Comparison of ENCODE assay signal across 8 mouse cellular contexts in genomic region chr15:78449694-78450418, GRCm38 (mm10). TPM values are rescaled to one million over a fixed set of nuclear protein-coding genes. Genes with fewer than 3 reads are reported as not detected.
A peak's percentile ranks its signal among the peaks of the same experiment; 100 is the strongest.
DNase-seq lines count a peak whose midpoint lies in the region; ATAC-seq and TF ChIP-seq lines count a peak whose summit lies in the region.

No protein-coding gene starts in this region.

- DNase-seq in kidney, adult 2 months: peak; percentile 49
- DNase-seq in kidney, adult 11 months: no peak
- DNase-seq in CD4-positive helper T cell, adult 2 months (ENCODE audit: low read depth, low spot score): peak; percentile 92
- DNase-seq in adrenal gland, postnatal 36 days: peak; percentile 80 to 84
- peak; percentile 68 to 75 for DNase-seq in heart, adult 18-20 months
- peak; percentile 49 for DNase-seq in liver, adult 2 months (ENCODE audit: extremely low read depth, low read depth, low spot score)
- DNase-seq in frontal cortex, postnatal 14 days (ENCODE audit: low spot score in 2 of 2): no peak

- no peaks in the 10 kb centered on the region for H3K9me3 ChIP-seq in neural tube, embryonic 12.5 days

- H3K36me3 ChIP-seq in kidney, adult 2 months (ENCODE audit: control insufficient read depth, insufficient read depth, low read length): no peaks in the 10 kb centered on the region
- H3K36me3 ChIP-seq in liver, adult 2 months (ENCODE audit: control insufficient read depth, insufficient read depth, low read length): peaks cover 13% of the 10 kb centered on the region; the same call in 1 of the 2 replicates
- H3K36me3 ChIP-seq in neural tube, embryonic 12.5 days: no peaks in the 10 kb centered on the region

- 39% methylated on average over 7 of the region's 7 CpGs for WGBS in kidney, adult 2 months
- 18% methylated on average over 7 of the region's 7 CpGs for WGBS in liver, adult 2 months
- 48% methylated on average over 7 of the region's 7 CpGs for WGBS in neural tube, embryonic 12.5 days

- H3K4me1 ChIP-seq in kidney, adult 2 months (ENCODE audit: control insufficient read depth, insufficient read depth, low read length): 0 out of 2 replicates have a peak, but pooled peaks cover 5% of the 10 kb centered on the region
- H3K4me1 ChIP-seq in liver, adult 2 months (ENCODE audit: control insufficient read depth, insufficient read depth, low read length): peaks cover 26% of the 10 kb centered on the region
- peaks cover 8% of the 10 kb centered on the region for H3K4me1 ChIP-seq in neural tube, embryonic 12.5 days

- no peak for TF ChIP-seq POLR2A in kidney, adult 2 months (IDR thresholded peaks at IDR 0.05; ENCODE audit: low read depth, low read length)
- no peak for TF ChIP-seq POLR2A in liver, adult 2 months (IDR thresholded peaks at IDR 0.05; ENCODE audit: extremely low read depth, insufficient read depth, low read length)

- H3K27me3 ChIP-seq in kidney, adult 2 months (replicated peaks; ENCODE audit: control insufficient read depth, insufficient read depth, low read length): no peaks in the 10 kb centered on the region
- H3K27me3 ChIP-seq in liver, adult 2 months (ENCODE audit: control insufficient read depth, insufficient read depth, low read length): no peaks in the 10 kb centered on the region
- no peaks in the 10 kb centered on the region for H3K27me3 ChIP-seq in neural tube, embryonic 12.5 days (replicated peaks)

- H3K27ac ChIP-seq in kidney, adult 2 months (ENCODE audit: insufficient read depth, low read depth, low read length): no peak overlapping the region
- peak overlapping the region; percentile 62 for H3K27ac ChIP-seq in liver, adult 2 months (replicated peaks; ENCODE audit: insufficient read depth, low read depth, low read length)
- H3K27ac ChIP-seq in neural tube, embryonic 12.5 days: peak overlapping the region; percentile 0; the same call in 1 of the 2 replicates

- H3K4me3 ChIP-seq in kidney, adult 2 months (ENCODE audit: insufficient read depth, low read depth, low read length): no peak overlapping the region
- H3K4me3 ChIP-seq in liver, adult 2 months (ENCODE audit: insufficient read depth, low read depth, low read length): no peak overlapping the region
- H3K4me3 ChIP-seq in neural tube, embryonic 12.5 days: no peak overlapping the region

- H3K9ac ChIP-seq in liver, adult 2 months (ENCODE audit: low read depth, low read length): peak overlapping the region; percentile 36; the same call in 1 of the 2 replicates
- no peak overlapping the region for H3K9ac ChIP-seq in neural tube, embryonic 12.5 days

- TF ChIP-seq CTCF in kidney, adult 2 months (conservative IDR thresholded peaks at IDR 0.05; ENCODE audit: insufficient read depth, insufficient read length, low read depth, low read length): no peak
- TF ChIP-seq CTCF in liver, adult 2 months (IDR thresholded peaks at IDR 0.05; ENCODE audit: low read depth, low read length): no peak

- no peaks in the 10 kb centered on the region for H3K79me2 ChIP-seq in liver, adult 2 months (ENCODE audit: control insufficient read depth, insufficient read depth, low read length)

- no peak for ATAC-seq in neural tube, embryonic 12.5 days (ENCODE audit: low FRiP score, low read depth)

- no peak overlapping the region for H3K4me2 ChIP-seq in neural tube, embryonic 12.5 days (replicated peaks)

RNA-seq across cellular contexts. Expression of gene Tmprss6, which starts 18.6 kb away (rescaled TPM):
- polyA plus RNA-seq in kidney, adult 2 months (2012; rRNA removed): 2.7 and 5.7 TPM in 2 replicates
- total RNA-seq in adrenal gland, postnatal 36 days (2021): 1 to 10 TPM; 1.2 to 2.3 TPM
- not detected for total RNA-seq in heart, adult 18-20 months (2021)
- total RNA-seq in liver, adult 2 months (2014; rRNA removed): 188 and 242 TPM in 2 replicates
- 514 and 542 TPM in 2 replicates for polyA plus RNA-seq in liver, adult 2 months (2012; rRNA removed)
- polyA plus RNA-seq in neural tube, embryonic 12.5 days (2016; fragmentation: Nextera tagmentation; extraction: Ambion mirVana): 0.71 TPM in 1 of 2 replicates, not detected in the other

RNA-seq across cellular contexts. Expression of gene Kctd17, which starts 21.5 kb away (rescaled TPM):
- 163 and 184 TPM in 2 replicates for polyA plus RNA-seq in kidney, adult 2 months (2012; rRNA removed)
- total RNA-seq in adrenal gland, postnatal 36 days (2021): 10 to 100 TPM; 78.2 to 96.3 TPM
- total RNA-seq in heart, adult 18-20 months (2021): 10 to 100 TPM; 22.5 to 23.7 TPM
- total RNA-seq in liver, adult 2 months (2014; rRNA removed): 1.2 and 2.6 TPM in 2 replicates
- polyA plus RNA-seq in liver, adult 2 months (2012; rRNA removed): 8.6 and 10.4 TPM in 2 replicates
- polyA plus RNA-seq in neural tube, embryonic 12.5 days (2016; fragmentation: Nextera tagmentation; extraction: Ambion mirVana): 88.1 and 91.9 TPM in 2 replicates

RNA-seq across cellular contexts. Expression of gene Mpst, which starts 43.6 kb away (rescaled TPM):
- polyA plus RNA-seq in kidney, adult 2 months (2012; rRNA removed): 270 and 419 TPM in 2 replicates
- total RNA-seq in adrenal gland, postnatal 36 days (2021): 10 to 100 TPM; 38.8 to 57.7 TPM
- total RNA-seq in heart, adult 18-20 months (2021): 10 to 100 TPM; 47.9 to 49.0 TPM
- 86.0 and 106 TPM in 2 replicates for total RNA-seq in liver, adult 2 months (2014; rRNA removed)
- polyA plus RNA-seq in liver, adult 2 months (2012; rRNA removed): 377 and 408 TPM in 2 replicates
- 2.1 and 2.8 TPM in 2 replicates for polyA plus RNA-seq in neural tube, embryonic 12.5 days (2016; fragmentation: Nextera tagmentation; extraction: Ambion mirVana)

RNA-seq across cellular contexts. Expression of gene Tst, which starts 44.1 kb away (rescaled TPM):
- 151 and 161 TPM in 2 replicates for polyA plus RNA-seq in kidney, adult 2 months (2012; rRNA removed)
- total RNA-seq in adrenal gland, postnatal 36 days (2021): 100 to 1,000 TPM; 276 to 330 TPM
- 10 to 100 TPM; 21.5 to 28.3 TPM for total RNA-seq in heart, adult 18-20 months (2021)
- total RNA-seq in liver, adult 2 months (2014; rRNA removed): 303 and 343 TPM in 2 replicates
- polyA plus RNA-seq in liver, adult 2 months (2012; rRNA removed): 621 and 686 TPM in 2 replicates
- 7.6 and 9.2 TPM in 2 replicates for polyA plus RNA-seq in neural tube, embryonic 12.5 days (2016; fragmentation: Nextera tagmentation; extraction: Ambion mirVana)

RNA-seq across cellular contexts. Expression of gene Il2rb, which starts 45.2 kb away (rescaled TPM):
- 2.2 and 6.3 TPM in 2 replicates for polyA plus RNA-seq in kidney, adult 2 months (2012; rRNA removed)
- total RNA-seq in adrenal gland, postnatal 36 days (2021): 1 to 10 TPM in 1 of 2 experiments, under 1 TPM in 1; 0.76 to 1.4 TPM
- 1 to 10 TPM in 1 of 2 experiments, under 1 TPM in 1; 0.55 to 2.4 TPM for total RNA-seq in heart, adult 18-20 months (2021)
- 0.83 and 1.1 TPM in 2 replicates for total RNA-seq in liver, adult 2 months (2014; rRNA removed)
- polyA plus RNA-seq in liver, adult 2 months (2012; rRNA removed): 2.4 and 4.0 TPM in 2 replicates
- not detected in 2 replicates for polyA plus RNA-seq in neural tube, embryonic 12.5 days (2016; fragmentation: Nextera tagmentation; extraction: Ambion mirVana)

Comparison
In these comparisons a context has a peak if more than half of its experiments do, and no peak if none do; other contexts are left out.
1. DNase-seq: peak in kidney, adult 2 months (single experiment), CD4-positive helper T cell, adult 2 months (single experiment), adrenal gland, postnatal 36 days (2 of 2), heart, adult 18-20 months (2 of 2) and liver, adult 2 months (single experiment); none in kidney, adult 11 months (single experiment) and frontal cortex, postnatal 14 days (0 of 2).
2. RNA of gene Tmprss6, which starts 18.6 kb away (total RNA-seq): 188 to 242 TPM in liver, adult 2 months; 1.2 to 2.3 TPM in adrenal gland, postnatal 36 days and not detected in heart, adult 18-20 months; every median in the first group is over 10 times any median in the second.